Mouse (Mus musculus): ENCODE results near the gene Cnnm1.

DNA sequence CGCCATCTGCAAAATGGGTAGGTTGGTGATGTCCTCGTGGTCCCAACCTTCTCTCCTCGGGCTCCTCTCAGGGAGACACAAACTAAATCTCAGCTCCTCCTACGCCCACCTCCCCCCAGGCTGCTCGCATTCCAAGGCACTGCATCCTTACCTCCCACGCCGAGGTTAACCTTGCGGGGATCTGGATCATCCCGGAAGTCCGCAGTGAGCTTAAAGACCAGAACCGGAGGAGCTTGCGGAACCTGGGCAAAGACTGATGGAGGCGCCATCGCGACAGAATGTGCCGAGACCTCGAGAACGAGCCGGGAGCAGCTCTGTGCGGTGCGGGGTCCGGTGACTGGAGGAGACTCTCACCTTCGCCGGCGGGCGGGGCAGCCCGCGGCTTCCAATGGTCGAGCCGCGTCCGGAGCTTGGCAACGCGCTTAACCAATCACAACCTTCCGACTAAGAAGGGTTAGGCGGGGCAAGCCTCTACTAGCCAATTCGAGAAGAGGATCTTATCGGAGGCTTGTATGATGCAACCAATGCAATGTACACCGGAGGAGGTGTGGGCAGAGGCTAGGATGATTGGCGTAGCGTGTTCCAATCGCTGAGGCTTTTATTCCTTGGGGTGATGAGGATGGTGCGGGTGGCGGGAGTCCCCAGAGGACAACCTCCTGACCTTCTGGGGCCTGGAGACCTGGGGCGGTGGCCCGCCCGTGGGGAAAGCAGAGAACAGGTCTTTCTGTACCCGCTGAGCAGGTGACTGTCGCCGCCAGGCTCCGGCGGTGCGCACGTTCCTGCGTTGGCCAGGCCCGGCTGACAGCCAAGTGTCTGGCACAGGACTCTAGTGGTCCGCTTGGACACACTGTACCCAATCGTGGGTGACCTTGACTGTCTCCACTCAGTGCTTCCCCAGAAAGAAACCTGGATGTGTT lies 84.2 kb downstream of the Cnnm1 start, which contains the start of gene Got1:
- peak; percentile 46; the same call in 1 of the 2 replicates for TF ChIP-seq POLR2A (IDR thresholded peaks at IDR 0.05; ENCODE audit: borderline replicate concordance, extremely low read depth, low read depth, low read length)
- TF ChIP-seq CTCF (IDR thresholded peaks at IDR 0.05; ENCODE audit: insufficient read depth, low read length), result no peak

Measured in lung, adult 2 months (tissue).